Mouse (Mus musculus) ES-E14 (cell line): ENCODE measurements around the gene Muc1.

Experiments used
- CHD2 ChIP-seq: IDR thresholded peaks from 2 replicates; pipeline ENCODE4 v1.6.1; 2014; ENCODE audit warnings: mild to moderate bottlenecking, low read depth, low read length, inconsistent platforms
- MAFK ChIP-seq: IDR thresholded peaks from 2 replicates; pipeline ENCODE4 v1.6.1; 2014; ENCODE audit warnings: mild to moderate bottlenecking, low read depth, low read length, inconsistent platforms; ENCODE audit not compliant: insufficient read depth
- ZC3H11A ChIP-seq: IDR thresholded peaks from 2 replicates; pipeline ENCODE4 v1.6.1; 2012; ENCODE audit warnings: low read depth, mild to moderate bottlenecking, inconsistent platforms, low read length, borderline replicate concordance
- ZNF384 ChIP-seq: IDR thresholded peaks from 2 replicates; pipeline ENCODE4 v1.6.1; 2012; ENCODE audit warnings: low read depth, low read length, inconsistent platforms

GRCm38 (mm10) chr3:89195979-89196877, 32.6 kb upstream of the Muc1 start:
- TF ChIP-seq CHD2 (no peak), MAFK (no peak), ZNF384 (no peak), ZC3H11A (no peak)
